ENCODE assay signal across 8 mouse cellular contexts in the genomic region with DNA sequence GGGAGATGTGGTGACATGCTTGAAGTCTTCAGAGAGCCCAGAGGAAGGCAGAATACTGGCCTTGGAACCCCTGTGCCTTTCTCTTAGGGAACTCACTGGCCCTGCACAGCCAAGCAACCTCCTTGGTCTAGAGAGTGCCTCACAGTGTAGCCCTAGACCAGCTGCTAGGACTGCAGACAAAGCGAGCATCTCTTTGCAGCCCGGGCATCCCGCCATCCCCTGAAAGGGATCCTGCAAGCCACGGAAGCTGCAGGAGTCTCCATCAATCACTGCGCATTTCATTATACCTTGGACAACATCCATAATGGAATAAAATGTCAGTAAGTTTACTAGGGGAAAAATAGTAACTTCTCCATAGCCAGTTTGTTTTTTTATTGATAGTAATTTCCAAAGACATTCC. TPM values are rescaled to one million over a fixed set of nuclear protein-coding genes. Genes with fewer than 3 reads are reported as not detected.
DNase-seq lines count a peak whose midpoint lies in the region; ATAC-seq lines count a peak whose summit lies in the region.
"Had no signal": no experiment of that assay in that cellular context is flagged by ENCODE, and none has a peak within 500 bp of the region (broad histone marks: within the 10 kb centered on the region; RNA-seq: fewer than 3 reads in every experiment).

No protein-coding gene starts in this region.

- H3K27ac ChIP-seq in kidney, embryonic 16.5 days (ENCODE audit: low read length): no peak overlapping the region
- H3K27ac ChIP-seq in forebrain, embryonic 11.5 days (ENCODE audit: low read depth, low read length): peak overlapping the region; percentile 68; the same call in 1 of the 2 replicates
- H3K27ac ChIP-seq in hindbrain, embryonic 13.5 days: peak overlapping the region; percentile 79
- peak overlapping the region; percentile 56 for H3K27ac ChIP-seq in midbrain, embryonic 16.5 days (ENCODE audit: low read length)

- WGBS in kidney, embryonic 16.5 days: 26% methylated on average over 5 of the region's 5 CpGs
- 24% methylated on average over 5 of the region's 5 CpGs for WGBS in forebrain, embryonic 11.5 days
- 11% methylated on average over 5 of the region's 5 CpGs for WGBS in hindbrain, embryonic 13.5 days
- WGBS in midbrain, embryonic 16.5 days: 15% methylated on average over 5 of the region's 5 CpGs

- H3K4me3 ChIP-seq in kidney, embryonic 16.5 days (ENCODE audit: low read length): no peak overlapping the region
- no peak overlapping the region for H3K4me3 ChIP-seq in forebrain, embryonic 11.5 days (ENCODE audit: low read depth, low read length)
- H3K4me3 ChIP-seq in hindbrain, embryonic 13.5 days: no peak overlapping the region
- H3K4me3 ChIP-seq in midbrain, embryonic 16.5 days (ENCODE audit: low read depth, low read length): no peak overlapping the region

- H3K27me3 ChIP-seq in kidney, embryonic 16.5 days (ENCODE audit: insufficient read depth, low read length): no peaks in the 10 kb centered on the region
- no peaks in the 10 kb centered on the region for H3K27me3 ChIP-seq in forebrain, embryonic 11.5 days (ENCODE audit: control insufficient read depth, insufficient read depth, low read length)
- H3K27me3 ChIP-seq in hindbrain, embryonic 13.5 days: 0 out of 2 replicates have a peak, but pooled peaks cover 5% of the 10 kb centered on the region
- no peaks in the 10 kb centered on the region for H3K27me3 ChIP-seq in midbrain, embryonic 16.5 days (ENCODE audit: control insufficient read depth, insufficient read depth, low read depth, low read length)

- intact Hi-C loops in heart, postnatal 14 days (cut with DNase I): no loop called here

- H3K4me1 ChIP-seq in kidney, embryonic 16.5 days (ENCODE audit: insufficient read depth, low read length): no peaks in the 10 kb centered on the region
- H3K4me1 ChIP-seq in forebrain, embryonic 11.5 days (replicated peaks; ENCODE audit: control insufficient read depth, insufficient read depth, low read length): peaks cover 22% of the 10 kb centered on the region
- H3K4me1 ChIP-seq in hindbrain, embryonic 13.5 days (replicated peaks): peaks cover 84% of the 10 kb centered on the region
- H3K4me1 ChIP-seq in midbrain, embryonic 16.5 days (ENCODE audit: control insufficient read depth, insufficient read depth, low read length): peaks cover 13% of the 10 kb centered on the region

- no peak overlapping the region for H3K4me2 ChIP-seq in kidney, embryonic 16.5 days (replicated peaks; ENCODE audit: low read depth, low read length)
- H3K4me2 ChIP-seq in forebrain, embryonic 11.5 days (ENCODE audit: low read depth, low read length, severe bottlenecking): no peak overlapping the region
- H3K4me2 ChIP-seq in hindbrain, embryonic 13.5 days: 0 out of 2 replicates have a peak overlapping the region, but pooled peaks have one; percentile 2
- no peak overlapping the region for H3K4me2 ChIP-seq in midbrain, embryonic 16.5 days (ENCODE audit: low read length)

- no peak for ATAC-seq in kidney, embryonic 16.5 days (ENCODE audit: low FRiP score, low TSS enrichment)
- ATAC-seq in forebrain, embryonic 11.5 days (replicated peaks; ENCODE audit: low FRiP score): no peak
- peak; percentile 68 for ATAC-seq in hindbrain, embryonic 13.5 days (ENCODE audit: low FRiP score)
- no peak for ATAC-seq in midbrain, embryonic 16.5 days

- H3K36me3 ChIP-seq in kidney, embryonic 16.5 days (ENCODE audit: insufficient read depth, low read length): no peaks in the 10 kb centered on the region
- H3K36me3 ChIP-seq in forebrain, embryonic 11.5 days (ENCODE audit: control insufficient read depth, insufficient read depth, low read length): no peaks in the 10 kb centered on the region; the same call in 1 of the 2 replicates
- H3K36me3 ChIP-seq in hindbrain, embryonic 13.5 days: peaks cover 34% of the 10 kb centered on the region
- peaks cover 4% of the 10 kb centered on the region; the same call in 1 of the 2 replicates for H3K36me3 ChIP-seq in midbrain, embryonic 16.5 days (ENCODE audit: control insufficient read depth, insufficient read depth, low read length)

- H3K9ac ChIP-seq in kidney, embryonic 16.5 days (replicated peaks; ENCODE audit: low read length): no peak overlapping the region
- H3K9ac ChIP-seq in forebrain, embryonic 11.5 days (ENCODE audit: low read length): no peak overlapping the region; the same call in 1 of the 2 replicates
- 0 out of 2 replicates have a peak overlapping the region, but pooled peaks have one; percentile 15 for H3K9ac ChIP-seq in hindbrain, embryonic 13.5 days
- no peak overlapping the region for H3K9ac ChIP-seq in midbrain, embryonic 16.5 days (ENCODE audit: low read depth, low read length)

- peak; percentile 42 to 62 for DNase-seq in kidney, postnatal 36 days
- DNase-seq in forebrain, embryonic 11.5 days (ENCODE audit: low spot score): no peak
- DNase-seq in adrenal gland, postnatal 10 days: no peak
- DNase-seq in heart, postnatal 14 days: no peak
- DNase-seq: thymus, postnatal 36 days had no signal

- H3K9me3 ChIP-seq in kidney, embryonic 16.5 days (ENCODE audit: low read length): no peaks in the 10 kb centered on the region
- H3K9me3 ChIP-seq in forebrain, embryonic 11.5 days (ENCODE audit: control insufficient read depth, low read length): no peaks in the 10 kb centered on the region
- no peaks in the 10 kb centered on the region for H3K9me3 ChIP-seq in hindbrain, embryonic 13.5 days
- H3K9me3 ChIP-seq in midbrain, embryonic 16.5 days (replicated peaks; ENCODE audit: control insufficient read depth, low read length, poor library complexity, severe bottlenecking): no peaks in the 10 kb centered on the region

RNA-seq across cellular contexts. Expression of gene Wscd1, which starts 13.4 kb away (rescaled TPM):
- polyA plus RNA-seq in kidney, embryonic 16.5 days (2015; fragmentation: Nextera tagmentation; extraction: Ambion mirVana): 18.1 and 19.5 TPM in 2 replicates
- polyA plus RNA-seq in forebrain, embryonic 11.5 days (2014; fragmentation: Nextera tagmentation; extraction: Ambion mirVana): 48.7 and 60.9 TPM in 2 replicates
- 69.8 and 70.4 TPM in 2 replicates for polyA plus RNA-seq in hindbrain, embryonic 13.5 days (2015; fragmentation: Nextera tagmentation; extraction: Ambion mirVana)
- polyA plus RNA-seq in midbrain, embryonic 16.5 days (2015; fragmentation: Nextera tagmentation; extraction: Ambion mirVana): 75.3 and 86.3 TPM in 2 replicates
- total RNA-seq in adrenal gland, postnatal 10 days (2021): 1 to 10 TPM; 6.7 to 10.0 TPM
- total RNA-seq in heart, postnatal 14 days (2021): 10 to 100 TPM; 10.4 to 10.9 TPM

Comparison
In these comparisons a context has a peak if more than half of its experiments do, and no peak if none do; other contexts are left out.
1. DNase-seq: peak in kidney, postnatal 36 days (2 of 2); none in forebrain, embryonic 11.5 days (single experiment), adrenal gland, postnatal 10 days (single experiment) and heart, postnatal 14 days (0 of 2).